21 mouse cellular contexts compared by ENCODE assay signal in the genomic region with DNA sequence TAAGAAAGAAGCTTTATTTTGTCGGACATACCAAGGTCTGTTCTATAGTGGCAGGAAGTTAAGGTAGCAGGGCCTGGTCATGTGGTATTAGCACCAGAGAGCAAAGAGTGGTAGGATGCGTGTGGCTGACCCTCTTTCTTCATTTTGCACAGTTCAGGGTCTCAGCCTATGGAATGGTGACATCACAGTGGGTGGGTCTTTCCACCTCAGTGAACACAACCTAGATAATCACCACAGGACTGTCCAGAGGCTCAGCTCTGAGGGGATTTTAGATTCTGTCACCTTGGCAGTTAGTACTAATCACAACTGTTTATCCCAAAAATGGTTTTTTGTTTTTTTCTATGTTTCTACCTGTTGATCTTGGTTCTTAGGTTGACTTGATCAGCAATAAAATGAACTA.
A peak's percentile ranks its signal among the peaks of the same experiment; 100 is the strongest.
DNase-seq lines count a peak whose midpoint lies in the region; ATAC-seq lines count a peak whose summit lies in the region.
"Had no signal": no experiment of that assay in that cellular context is flagged by ENCODE, and none has a peak within 500 bp of the region (broad histone marks: within the 10 kb centered on the region; RNA-seq: fewer than 3 reads in every experiment).

No protein-coding gene starts in this region.

- no peaks in the 10 kb centered on the region for H3K36me3 ChIP-seq in hindbrain, embryonic 11.5 days (ENCODE audit: control insufficient read depth, insufficient read depth, low read length)
- no peaks in the 10 kb centered on the region for H3K36me3 ChIP-seq in hindbrain, embryonic 16.5 days (ENCODE audit: control insufficient read depth, insufficient read depth, low read length)
- H3K36me3 ChIP-seq: embryonic facial prominence, embryonic 13.5 days; embryonic facial prominence, embryonic 15.5 days; forebrain, embryonic 10.5 days; forebrain, embryonic 12.5 days had no signal

- DNase-seq in hindbrain, embryonic 11.5 days (ENCODE audit: low spot score): no peak
- DNase-seq in retina, embryonic 14.5 days (ENCODE audit: low spot score): peak; percentile 64
- peak; percentile 58 for DNase-seq in retina, postnatal 1 day
- no peak for DNase-seq in cerebellum, adult 11 months
- DNase-seq: adrenal gland, adult 2 months; adrenal gland, postnatal 10 days; adrenal gland, postnatal 25 days; cerebellum, adult 18-20 months; cerebellum, adult 8-10 months; cerebellum, adult 9-11 months; cerebellum, postnatal 14 days; cerebellum, postnatal 36 days; embryo, embryonic 11 days had no signal

- no peak overlapping the region for H3K4me2 ChIP-seq in hindbrain, embryonic 11.5 days (replicated peaks; ENCODE audit: low read depth, low read length)
- H3K4me2 ChIP-seq in hindbrain, embryonic 16.5 days (ENCODE audit: low read length): no peak overlapping the region
- H3K4me2 ChIP-seq: embryonic facial prominence, embryonic 13.5 days; embryonic facial prominence, embryonic 15.5 days; forebrain, embryonic 12.5 days had no signal

- H3K4me1 ChIP-seq in hindbrain, embryonic 11.5 days (replicated peaks; ENCODE audit: control insufficient read depth, insufficient read depth, low read length): no peaks in the 10 kb centered on the region
- no peaks in the 10 kb centered on the region for H3K4me1 ChIP-seq in hindbrain, embryonic 16.5 days (ENCODE audit: control insufficient read depth, insufficient read depth, low read depth, low read length)
- H3K4me1 ChIP-seq: embryonic facial prominence, embryonic 13.5 days; embryonic facial prominence, embryonic 15.5 days; forebrain, embryonic 12.5 days had no signal

- no peaks in the 10 kb centered on the region for H3K27me3 ChIP-seq in hindbrain, embryonic 11.5 days (ENCODE audit: control insufficient read depth, insufficient read depth, low read length)
- H3K27me3 ChIP-seq in hindbrain, embryonic 16.5 days (replicated peaks; ENCODE audit: control insufficient read depth, insufficient read depth, low read length): no peaks in the 10 kb centered on the region
- H3K27me3 ChIP-seq: embryonic facial prominence, embryonic 13.5 days; embryonic facial prominence, embryonic 15.5 days had no signal

- no peaks in the 10 kb centered on the region for H3K9me3 ChIP-seq in hindbrain, embryonic 11.5 days (ENCODE audit: control insufficient read depth, low read length)
- H3K9me3 ChIP-seq in hindbrain, embryonic 16.5 days (ENCODE audit: control insufficient read depth, low read length): no peaks in the 10 kb centered on the region
- H3K9me3 ChIP-seq: embryonic facial prominence, embryonic 13.5 days; embryonic facial prominence, embryonic 15.5 days; forebrain, embryonic 10.5 days; forebrain, embryonic 12.5 days had no signal

- H3K27ac ChIP-seq in hindbrain, embryonic 11.5 days (ENCODE audit: low read depth, low read length): no peak overlapping the region
- H3K27ac ChIP-seq in hindbrain, embryonic 16.5 days (ENCODE audit: low read depth, low read length): no peak overlapping the region
- H3K27ac ChIP-seq: embryonic facial prominence, embryonic 13.5 days; embryonic facial prominence, embryonic 15.5 days; forebrain, embryonic 10.5 days; forebrain, embryonic 12.5 days had no signal

- H3K4me3 ChIP-seq in hindbrain, embryonic 11.5 days (ENCODE audit: low read depth, low read length): no peak overlapping the region
- no peak overlapping the region for H3K4me3 ChIP-seq in hindbrain, embryonic 16.5 days (ENCODE audit: low read length)
- H3K4me3 ChIP-seq: embryonic facial prominence, embryonic 13.5 days; embryonic facial prominence, embryonic 15.5 days; erythroblast, embryonic 14.5 days; forebrain, embryonic 10.5 days; forebrain, embryonic 12.5 days had no signal

- ATAC-seq in hindbrain, embryonic 11.5 days (ENCODE audit: low FRiP score): peak; percentile 38; the same call in 1 of the 2 replicates
- no peak for ATAC-seq in hindbrain, embryonic 16.5 days
- ATAC-seq: forebrain, embryonic 14.5 days; forebrain, embryonic 16.5 days had no signal

- H3K9ac ChIP-seq in hindbrain, embryonic 11.5 days (ENCODE audit: low read depth, low read length): no peak overlapping the region
- no peak overlapping the region for H3K9ac ChIP-seq in hindbrain, embryonic 16.5 days (ENCODE audit: low read depth, low read length)
- H3K9ac ChIP-seq: embryonic facial prominence, embryonic 13.5 days; embryonic facial prominence, embryonic 15.5 days; forebrain, embryonic 12.5 days had no signal

- WGBS in hindbrain, embryonic 11.5 days: 86% methylated on average over 2 of the region's 2 CpGs
- 73% methylated on average over 2 of the region's 2 CpGs for WGBS in hindbrain, embryonic 16.5 days

Comparison
In these comparisons a context has a peak if more than half of its experiments do, and no peak if none do; other contexts are left out.
1. DNase-seq: peak in retina, embryonic 14.5 days (single experiment) and retina, postnatal 1 day (single experiment); none in hindbrain, embryonic 11.5 days (single experiment) and cerebellum, adult 11 months (single experiment).